Mouse (Mus musculus) MEL (cell line): ENCODE results near the gene Taar3. TPM values are rescaled to one million over a fixed set of nuclear protein-coding genes. Genes with fewer than 3 reads are reported as not detected.

Experiments used
- DNase-seq: peaks from one replicate; pipeline ENCODE4 v3.0.0; 2011; ENCODE audit warnings: low read depth, low spot score
- H3K27ac ChIP-seq: 2 replicates; pipeline ENCODE4 v1.5.1; 2012; ENCODE audit warnings: low read depth, mild to moderate bottlenecking, control low read depth, low read length, moderate library complexity; ENCODE audit not compliant: control insufficient read depth
- H3K27me3 ChIP-seq, 2 experiments: fragments of 150-350 bp in 1 of 2; sonication (generic) in 1 of 2; 2 replicates each; pipeline ENCODE4 v1.6.1; 2012; ENCODE audit warnings: low read length in 2 of 2, mild to moderate bottlenecking in 2 of 2, improper control_type of control experiment in 1 of 2, moderate library complexity in 1 of 2; ENCODE audit not compliant: insufficient read depth in 2 of 2, control insufficient read depth in 1 of 2
- H3K36me3 ChIP-seq, 2 experiments: 2 replicates each; pipeline ENCODE4 v1.6.1; 2012 to 2014; ENCODE audit warnings: low read length in 2 of 2, improper control_type of control experiment in 1 of 2, inconsistent platforms in 1 of 2, mild to moderate bottlenecking in 1 of 2; ENCODE audit not compliant: insufficient read depth in 2 of 2, control insufficient read depth in 1 of 2
- H3K4me1 ChIP-seq, 2 experiments: fragments of 150-350 bp in 1 of 2; sonication (generic) in 1 of 2; 2 replicates each; pipeline ENCODE4 v1.6.1; 2012; ENCODE audit warnings: low read length in 2 of 2, improper control_type of control experiment in 1 of 2, mild to moderate bottlenecking in 1 of 2; ENCODE audit not compliant: insufficient read depth in 2 of 2, control insufficient read depth in 1 of 2
- H3K4me3 ChIP-seq, 2 experiments: fragments of 150-350 bp in 1 of 2; sonication (generic) in 1 of 2; 2 replicates each; pipeline ENCODE4 v1.5.1; 2012; ENCODE audit warnings: low read depth in 2 of 2, low read length in 2 of 2, mild to moderate bottlenecking in 2 of 2, moderate library complexity in 2 of 2, control low read depth in 1 of 2, improper control_type of control experiment in 1 of 2; ENCODE audit not compliant: control insufficient read depth in 1 of 2, insufficient read depth in 1 of 2
- H3K79me2 ChIP-seq: 2 replicates; pipeline ENCODE4 v1.6.1; 2012; ENCODE audit warnings: mild to moderate bottlenecking, low read length, moderate library complexity; ENCODE audit not compliant: control insufficient read depth, poor library complexity, insufficient read depth
- H3K9ac ChIP-seq: 2 replicates; pipeline ENCODE4 v1.6.1; 2012; ENCODE audit warnings: low read depth, mild to moderate bottlenecking, control low read depth, low read length, moderate library complexity; ENCODE audit not compliant: control insufficient read depth, poor library complexity, severe bottlenecking
- H3K9me3 ChIP-seq: fragments of 150-350 bp; sonication (generic); replicated peaks from 2 replicates; pipeline ENCODE4 v1.6.1; 2012; ENCODE audit warnings: mild to moderate bottlenecking, low read length, improper control_type of control experiment, moderate library complexity; ENCODE audit not compliant: insufficient read depth
- BHLHE40 ChIP-seq: IDR thresholded peaks from 2 replicates; pipeline ENCODE4 v1.6.1; 2012; ENCODE audit warnings: low read depth, mild to moderate bottlenecking, inconsistent platforms, low read length, improper control_type of control experiment, borderline replicate concordance
- CHD1 ChIP-seq: IDR thresholded peaks from 2 replicates; pipeline ENCODE4 v1.6.1; 2012; ENCODE audit warnings: low read depth, mild to moderate bottlenecking, inconsistent platforms, low read length, improper control_type of control experiment
- CHD2 ChIP-seq: IDR thresholded peaks from 2 replicates; pipeline ENCODE4 v1.6.1; 2011; ENCODE audit warnings: low read length, improper control_type of control experiment
- ELF1 ChIP-seq: IDR thresholded peaks from 2 replicates; pipeline ENCODE4 v1.6.1; 2014; ENCODE audit warnings: low read depth, mild to moderate bottlenecking, inconsistent platforms, low read length, improper control_type of control experiment, moderate library complexity
- ETS1 ChIP-seq: IDR thresholded peaks from 2 replicates; pipeline ENCODE4 v1.6.1; 2012; ENCODE audit warnings: low read depth, mild to moderate bottlenecking, inconsistent platforms, low read length, improper control_type of control experiment, moderate library complexity
- GABPA ChIP-seq: IDR thresholded peaks from 2 replicates; pipeline ENCODE4 v1.6.1; 2012; ENCODE audit warnings: low read depth, mild to moderate bottlenecking, inconsistent platforms, low read length, improper control_type of control experiment, moderate library complexity
- GATA1 ChIP-seq: IDR thresholded peaks from 2 replicates; pipeline ENCODE4 v1.6.1; 2011; ENCODE audit warnings: low read depth, low read length, improper control_type of control experiment
- HCFC1 ChIP-seq: IDR thresholded peaks from 2 replicates; pipeline ENCODE4 v1.6.1; 2012; ENCODE audit warnings: low read depth, mild to moderate bottlenecking, inconsistent platforms, low read length, improper control_type of control experiment, moderate library complexity
- KAT2A ChIP-seq: conservative IDR thresholded peaks from 2 replicates; pipeline ENCODE4 v1.6.1; 2012; ENCODE audit warnings: low read depth, low read length, improper control_type of control experiment, inconsistent platforms
- MAFK ChIP-seq: IDR thresholded peaks from 2 replicates; pipeline ENCODE4 v1.6.1; 2011; ENCODE audit warnings: low read depth, mild to moderate bottlenecking, low read length, improper control_type of control experiment, borderline replicate concordance
- MEF2A ChIP-seq: IDR thresholded peaks from 2 replicates; pipeline ENCODE4 v1.6.1; 2014; ENCODE audit warnings: low read depth, mild to moderate bottlenecking, inconsistent platforms, low read length, improper control_type of control experiment; ENCODE audit not compliant: poor library complexity, insufficient replicate concordance, severe bottlenecking; ENCODE audit errors: extremely low read depth
- MYB ChIP-seq: IDR thresholded peaks from 2 replicates; pipeline ENCODE4 v1.6.1; 2011; ENCODE audit warnings: mild to moderate bottlenecking, low read depth, low read length, improper control_type of control experiment
- NELFE ChIP-seq: IDR thresholded peaks from 2 replicates; pipeline ENCODE4 v1.6.1; 2011; ENCODE audit warnings: low read depth, low read length, improper control_type of control experiment
- POLR2A ChIP-seq, 2 experiments: IDR thresholded peaks; 2 replicates each; pipeline ENCODE4 v1.6.1; 2011 to 2012; ENCODE audit warnings: low read length in 2 of 2, mild to moderate bottlenecking in 2 of 2, control low read depth in 1 of 2, improper control_type of control experiment in 1 of 2, low read depth in 1 of 2, moderate library complexity in 1 of 2; ENCODE audit not compliant: control insufficient read depth in 1 of 2, insufficient read depth in 1 of 2, poor library complexity in 1 of 2
- POLR2AphosphoS2 ChIP-seq: IDR thresholded peaks from 2 replicates; pipeline ENCODE4 v1.6.1; 2011; ENCODE audit warnings: low read length, improper control_type of control experiment
- POLR2AphosphoS5 ChIP-seq: IDR thresholded peaks from 2 replicates; pipeline ENCODE4 v1.6.1; 2012; ENCODE audit warnings: low read depth, borderline replicate concordance, mild to moderate bottlenecking, inconsistent platforms, low read length, moderate library complexity, mixed read lengths
- RAD21 ChIP-seq: IDR thresholded peaks from 2 replicates; pipeline ENCODE4 v1.6.1; 2011; ENCODE audit warnings: mild to moderate bottlenecking, low read depth, low read length, improper control_type of control experiment
- SMC3 ChIP-seq: IDR thresholded peaks from 2 replicates; pipeline ENCODE4 v1.6.1; 2011; ENCODE audit warnings: low read depth, low read length, improper control_type of control experiment
- TAL1 ChIP-seq: IDR thresholded peaks from 2 replicates; pipeline ENCODE4 v1.6.1; 2012; ENCODE audit warnings: mild to moderate bottlenecking, inconsistent platforms, low read length, moderate library complexity, mixed read lengths
- TCF12 ChIP-seq: IDR thresholded peaks from 2 replicates; pipeline ENCODE4 v1.6.1; 2014; ENCODE audit warnings: low read depth, mild to moderate bottlenecking, inconsistent platforms, low read length, improper control_type of control experiment, moderate library complexity
- UBTF ChIP-seq: IDR thresholded peaks from 2 replicates; pipeline ENCODE4 v1.6.1; 2012; ENCODE audit warnings: low read depth, mild to moderate bottlenecking, inconsistent platforms, low read length, improper control_type of control experiment, moderate library complexity, borderline replicate concordance; ENCODE audit not compliant: insufficient read depth
- USF1 ChIP-seq: IDR thresholded peaks from 2 replicates; pipeline ENCODE4 v1.6.1; 2014; ENCODE audit warnings: low read depth, mild to moderate bottlenecking, inconsistent platforms, low read length, improper control_type of control experiment, moderate library complexity
- ZC3H11A ChIP-seq: IDR thresholded peaks from 2 replicates; pipeline ENCODE4 v1.6.1; 2012; ENCODE audit warnings: low read depth, mild to moderate bottlenecking, inconsistent platforms, low read length, improper control_type of control experiment
- ZMIZ1 ChIP-seq: IDR thresholded peaks from 2 replicates; pipeline ENCODE4 v1.6.1; 2012; ENCODE audit warnings: low read depth, mild to moderate bottlenecking, inconsistent platforms, low read length, improper control_type of control experiment, moderate library complexity
- ZNF384 ChIP-seq: IDR thresholded peaks from 2 replicates; pipeline ENCODE4 v1.6.1; 2012; ENCODE audit warnings: low read depth, mild to moderate bottlenecking, inconsistent platforms, low read length, improper control_type of control experiment
- polyA plus RNA-seq, 2 experiments: library from polyadenylated mRNA; stranded (reverse) in 1 of 2; unstranded in 1 of 2; fragments of >175 nt in 1 of 2; fragments of >200 nt in 1 of 2; gene quantifications; 2 replicates each; pipeline versions ENCODE4 v1.2.1 to v1.2.4; 2012; ENCODE audit warnings: low replicate concordance in 2 of 2, low read depth in 1 of 2; ENCODE audit not compliant: insufficient read length in 2 of 2, insufficient read depth in 1 of 2, missing spikeins in 1 of 2
- total RNA-seq: library from RNA; depleted of rRNA; stranded (reverse); fragments of 300-350 nt; gene quantifications from 2 replicates; pipeline ENCODE4 v1.2.3, GENCODE M21; 2012

The Taar3 gene
- total and polyA plus RNA-seq, 3 experiments = not detected

GRCm38 (mm10) chr10:23986419-23986818 is 37.1 kb downstream of the Taar3 start:
- no peak for DNase-seq
- Histone ChIP-seq H3K4me1 (no peaks in the 10 kb centered on the region), H3K27ac (no peak overlapping the region), H3K9me3 (no peaks in the 10 kb centered on the region), H3K9ac (no peak overlapping the region), H3K27me3 (no peaks in the 10 kb centered on the region; a peak in 1 of 4 replicates), H3K36me3 (no peaks in the 10 kb centered on the region), H3K79me2 (no peaks in the 10 kb centered on the region), H3K4me3 (no peak overlapping the region)
- TF ChIP-seq USF1 (no peak), ELF1 (no peak), SMC3 (no peak), ZMIZ1 (no peak), POLR2AphosphoS5 (no peak), NELFE (no peak), ETS1 (no peak), GATA1 (no peak), KAT2A (no peak), MEF2A (no peak), CHD1 (no peak), TAL1 (no peak), ZC3H11A (no peak), POLR2AphosphoS2 (no peak), TCF12 (no peak), BHLHE40 (no peak), POLR2A (IDR thresholded peaks at IDR 0.05; ENCODE audit: control insufficient read depth in 1 of 2, insufficient read depth in 1 of 2, low read depth in 1 of 2, low read length in 2 of 2, poor library complexity in 1 of 2) (no peak)

- DNase-seq = no peak
- H3K4me3 ChIP-seq = no peak within 1 kb of the TSS
- H3K79me2 ChIP-seq = no peaks in the 10 kb centered on the region
- no peak within 1 kb of the TSS for H3K27ac ChIP-seq
- no peaks in the 10 kb centered on the region for H3K4me1 ChIP-seq
- H3K27me3 ChIP-seq = no peaks in the 10 kb centered on the region
- no peaks in the 10 kb centered on the region for H3K9me3 ChIP-seq
- no peak within 1 kb of the TSS for H3K9ac ChIP-seq
- H3K36me3 ChIP-seq = no peaks in the 10 kb centered on the region
- no peak for TF ChIP-seq MAFK
- TF ChIP-seq CHD2 = no peak
- TF ChIP-seq GABPA = no peak
- no peak for TF ChIP-seq POLR2AphosphoS5
- no peak for TF ChIP-seq HCFC1
- no peak for TF ChIP-seq CHD1
- no peak for TF ChIP-seq POLR2A (IDR thresholded peaks at IDR 0.05; ENCODE audit: control insufficient read depth in 1 of 2, insufficient read depth in 1 of 2, low read depth in 1 of 2, low read length in 2 of 2, poor library complexity in 1 of 2)
- TF ChIP-seq ELF1 = no peak
- TF ChIP-seq RAD21 = no peak
- TF ChIP-seq MYB = no peak
- no peak for TF ChIP-seq ETS1
- no peak for TF ChIP-seq ZNF384
- no peak for TF ChIP-seq MEF2A
- TF ChIP-seq UBTF = no peak
- no peak for TF ChIP-seq ZC3H11A
- TF ChIP-seq, all 39 proteins: peak for 0
These were observed 44.0 kb downstream of the Taar3 start, which contains the start of gene Taar7a for GRCm38 (mm10) chr10:23993381-23993780. Gene Taar7a, minus strand, starts transcription at chr10:23993481.
